Mouse (Mus musculus): ENCODE results near the gene Mycbp.
"Not testable (repeated sequence)": the region's sequence is repeated elsewhere in the genome, so short reads cannot be mapped to it uniquely, and the experiment has no call there.

The Mycbp gene

GRCm38 (mm10) chr4:123940878-123941277 is 36.2 kb downstream of the Mycbp start:
- not testable (repeated sequence) for DNase-seq (ENCODE audit: low spot score in 2 of 2)

GRCm38 (mm10) chr4:123946701-123947100 is 42.1 kb downstream of the Mycbp start:
- DNase-seq (ENCODE audit: low spot score in 2 of 2) = no peak

GRCm38 (mm10) chr4:123947149-123947548 is 42.5 kb downstream of the Mycbp start:
- no peak for DNase-seq (ENCODE audit: low spot score in 2 of 2)

GRCm38 (mm10) chr4:123948901-123949300 is 44.3 kb downstream of the Mycbp start:
- DNase-seq (ENCODE audit: low spot score in 2 of 2) = no peak

GRCm38 (mm10) chr4:123949649-123950048 is 45.0 kb downstream of the Mycbp start:
- no peak for DNase-seq (ENCODE audit: low spot score in 2 of 2)

- DNase-seq (ENCODE audit: low spot score in 2 of 2) = no peak
Measured at GRCm38 (mm10) chr4:123952059-123952458, 47.4 kb downstream of the Mycbp start.

- peak; percentile 70 to 76 for DNase-seq (ENCODE audit: low spot score in 2 of 2)
Measured at GRCm38 (mm10) chr4:123956703-123957491, 52.3 kb downstream of the Mycbp start.

- no peak for DNase-seq (ENCODE audit: low spot score in 2 of 2)
Measured at GRCm38 (mm10) chr4:123957492-123957808, 52.8 kb downstream of the Mycbp start.

GRCm38 (mm10) chr4:123957891-123958290 is 53.3 kb downstream of the Mycbp start:
- no peak for DNase-seq (ENCODE audit: low spot score in 2 of 2)

GRCm38 (mm10) chr4:123960955-123961354 is 56.3 kb downstream of the Mycbp start:
- no peak for DNase-seq (ENCODE audit: low spot score in 2 of 2)

All from frontal cortex, postnatal 36 days (tissue).